Mouse (Mus musculus) heart, embryonic 11.5 days (tissue): ENCODE data around the gene Nectin4. TPM values are rescaled to one million over a fixed set of nuclear protein-coding genes. Genes with fewer than 3 reads are reported as not detected.
A peak's percentile ranks its signal among the peaks of the same experiment; 100 is the strongest.

Source experiments
- ATAC-seq: fragments of 200-750 bp; cut with Nextera tagmentation; replicated peaks from 2 replicates; pipeline ENCODE4 v1.8.0; 2017; ENCODE audit warnings: moderate library complexity; ENCODE audit not compliant: insufficient number of reproducible peaks, low FRiP score, low TSS enrichment
- H3K27ac ChIP-seq: fragments of 300-500 bp; sonication (generic); 2 replicates; pipeline ENCODE4 v1.5.1; 2014; ENCODE audit warnings: mild to moderate bottlenecking, low read depth, low read length
- H3K27me3 ChIP-seq: fragments of 300-500 bp; sonication (generic); 2 replicates; pipeline ENCODE4 v1.6.1; 2014; ENCODE audit warnings: mild to moderate bottlenecking, low read length, mixed read lengths; ENCODE audit not compliant: control insufficient read depth, insufficient read depth
- H3K36me3 ChIP-seq: fragments of 300-500 bp; sonication (generic); 2 replicates; pipeline ENCODE4 v1.6.1; 2014; ENCODE audit warnings: mild to moderate bottlenecking, low read length, moderate library complexity, mixed read lengths; ENCODE audit not compliant: control insufficient read depth, insufficient read depth
- H3K4me1 ChIP-seq: fragments of 300-500 bp; sonication (generic); 2 replicates; pipeline ENCODE4 v1.6.1; 2014; ENCODE audit warnings: low read length; ENCODE audit not compliant: control insufficient read depth, insufficient read depth
- H3K4me2 ChIP-seq: fragments of 300-500 bp; sonication (generic); 2 replicates; pipeline ENCODE4 v1.6.1; 2014; ENCODE audit warnings: mild to moderate bottlenecking, moderate library complexity
- H3K4me3 ChIP-seq: fragments of 300-500 bp; sonication (generic); 2 replicates; pipeline ENCODE4 v1.5.1; 2014; ENCODE audit warnings: low read depth, low read length
- H3K9ac ChIP-seq: fragments of 300-500 bp; sonication (generic); 2 replicates; pipeline ENCODE4 v1.6.1; 2014; ENCODE audit warnings: mild to moderate bottlenecking, low read depth, low read length, moderate library complexity
- H3K9me3 ChIP-seq: fragments of 300-500 bp; sonication (generic); replicated peaks from 2 replicates; pipeline ENCODE4 v1.6.1; 2016; ENCODE audit warnings: low read length; ENCODE audit not compliant: control insufficient read depth
- WGBS: fragments of 180-500 bp; shearing (Covaris S2); extraction: QIAGEN DNeasy Blood & Tissue Kit; methylation state at CpG from one replicate; pipeline ENCODE4 v1.1.7; 2014; ENCODE audit not compliant: insufficient replicate concordance; 5-methylcytosine and 5-hydroxymethylcytosine counted together
- polyA plus RNA-seq: library from polyadenylated mRNA; unstranded; fragments of >200 nt; fragmentation: Nextera tagmentation; extraction: Ambion mirVana; gene quantifications from 2 replicates; pipeline ENCODE4 v1.2.1, GENCODE M21; 2014

Nectin4 gene
- polyA plus RNA-seq, 1 experiment from 2014 or later: 0.20 TPM

GRCm38 (mm10) chr1:171329433-171330215 lies 40.3 kb upstream of the Nectin4 start:
- Histone ChIP-seq H3K36me3 (peaks cover 3% of the 10 kb centered on the region; the same call in 1 of the 2 replicates), H3K27ac (peak overlapping the region; percentile 97), H3K4me3 (peak overlapping the region; percentile 68), H3K27me3 (no peaks in the 10 kb centered on the region), H3K9me3 (no peaks in the 10 kb centered on the region), H3K4me1 (peaks cover 19% of the 10 kb centered on the region), H3K4me2 (peak overlapping the region; percentile 97), H3K9ac (peak overlapping the region; percentile 85)
- WGBS: 1% methylated on average over 50 of the region's 61 CpGs
- peak; percentile 86 for ATAC-seq

GRCm38 (mm10) chr1:171330216-171330560 lies 39.7 kb upstream of the Nectin4 start:
- WGBS: 2% methylated on average over 4 of the region's 4 CpGs
- peak overlapping the region; percentile 85 for H3K9ac ChIP-seq

GRCm38 (mm10) chr1:171342262-171343207 lies 27.4 kb upstream of the Nectin4 start:
- Histone ChIP-seq H3K4me2 (no peak overlapping the region), H3K27ac (no peak overlapping the region), H3K9me3 (peaks cover 2% of the 10 kb centered on the region; the same call in 1 of the 2 replicates), H3K4me1 (no peaks in the 10 kb centered on the region), H3K9ac (no peak overlapping the region), H3K27me3 (no peaks in the 10 kb centered on the region), H3K36me3 (peaks cover 24% of the 10 kb centered on the region), H3K4me3 (no peak overlapping the region)
- no peak for ATAC-seq
- WGBS: 95% methylated on average over 16 of the region's 16 CpGs

More at GRCm38 (mm10) chr1:171330216-171330560, 39.7 kb upstream of the Nectin4 start:
- Histone ChIP-seq H3K9me3 (no peaks in the 10 kb centered on the region), H3K4me2 (peak overlapping the region; percentile 97), H3K4me1 (peaks cover 19% of the 10 kb centered on the region), H3K36me3 (no peaks in the 10 kb centered on the region), H3K4me3 (peak overlapping the region; percentile 68), H3K27ac (peak overlapping the region; percentile 97), H3K27me3 (no peaks in the 10 kb centered on the region)
- no peak for ATAC-seq

- H3K9ac ChIP-seq: no peak overlapping the region
- H3K4me3 ChIP-seq: no peak overlapping the region
- H3K4me1 ChIP-seq: no peaks in the 10 kb centered on the region
- H3K27ac ChIP-seq: no peak overlapping the region
- no peak overlapping the region for H3K4me2 ChIP-seq
- 80% methylated on average over 9 of the region's 9 CpGs for WGBS
- H3K9me3 ChIP-seq: peaks cover 2% of the 10 kb centered on the region; the same call in 1 of the 2 replicates
- peaks cover 14% of the 10 kb centered on the region for H3K36me3 ChIP-seq
- H3K27me3 ChIP-seq: no peaks in the 10 kb centered on the region
- ATAC-seq: no peak
Observed at GRCm38 (mm10) chr1:171343922-171344677, 25.8 kb upstream of the Nectin4 start.

GRCm38 (mm10) chr1:171344715-171345114 lies 25.2 kb upstream of the Nectin4 start:
- WGBS: 71% methylated on average over 9 of the region's 9 CpGs
- Histone ChIP-seq H3K36me3 (peaks cover 11% of the 10 kb centered on the region; the same call in 1 of the 2 replicates), H3K9ac (peak overlapping the region; percentile 92; the same call in 1 of the 2 replicates)

GRCm38 (mm10) chr1:171345225-171346094 lies 24.4 kb upstream of the Nectin4 start, which contains the start of the genes Nit1 and Pfdn2:
Nit1 (minus strand) TSS chr1:171345646.
Pfdn2 (plus strand) TSS chr1:171345670.
- ATAC-seq: peak; percentile 85
- no peaks in the 10 kb centered on the region for H3K27me3 ChIP-seq
- WGBS: under 1% methylated on average over 53 of the region's 53 CpGs
- peaks cover 11% of the 10 kb centered on the region; the same call in 1 of the 2 replicates for H3K36me3 ChIP-seq
- H3K9me3 ChIP-seq: peaks cover 2% of the 10 kb centered on the region; the same call in 1 of the 2 replicates
- H3K4me1 ChIP-seq: no peaks in the 10 kb centered on the region
- H3K9ac ChIP-seq: peak within 1 kb of the TSS; percentile 92
- peak within 1 kb of the TSS; percentile 72 for H3K27ac ChIP-seq
- peak within 1 kb of the TSS; percentile 96 for H3K4me3 ChIP-seq
- peak within 1 kb of the TSS; percentile 93 for H3K4me2 ChIP-seq

More at GRCm38 (mm10) chr1:171344715-171345114, 25.2 kb upstream of the Nectin4 start:
- H3K4me3 ChIP-seq: peak overlapping the region; percentile 96
- no peaks in the 10 kb centered on the region for H3K27me3 ChIP-seq
- no peak overlapping the region for H3K27ac ChIP-seq
- no peaks in the 10 kb centered on the region for H3K4me1 ChIP-seq
- H3K4me2 ChIP-seq: peak overlapping the region; percentile 93
- peaks cover 2% of the 10 kb centered on the region; the same call in 1 of the 2 replicates for H3K9me3 ChIP-seq
- no peak for ATAC-seq

GRCm38 (mm10) chr1:171346095-171346450 lies 23.8 kb upstream of the Nectin4 start:
- H3K9me3 ChIP-seq: peaks cover 2% of the 10 kb centered on the region; the same call in 1 of the 2 replicates
- H3K4me2 ChIP-seq: peak overlapping the region; percentile 93
- H3K9ac ChIP-seq: peak overlapping the region; percentile 92
- no peaks in the 10 kb centered on the region for H3K27me3 ChIP-seq
- peak overlapping the region; percentile 96 for H3K4me3 ChIP-seq
- peaks cover 10% of the 10 kb centered on the region; the same call in 1 of the 2 replicates for H3K36me3 ChIP-seq
- ATAC-seq: 0 out of 2 replicates have a peak, but pooled peaks have one; percentile 5
- peak overlapping the region; percentile 72; the same call in 1 of the 2 replicates for H3K27ac ChIP-seq
- no peaks in the 10 kb centered on the region for H3K4me1 ChIP-seq
- under 1% methylated on average over 14 of the region's 14 CpGs for WGBS
